Mouse (Mus musculus): ENCODE results near the gene Dok3. TPM values are rescaled to one million over a fixed set of nuclear protein-coding genes. Genes with fewer than 3 reads are reported as not detected.
"Not testable (repeated sequence)": the region's sequence is repeated elsewhere in the genome, so short reads cannot be mapped to it uniquely, and the experiment has no call there.

Dok3 gene
- 1 to 10 TPM; 2.6 to 4.7 TPM for total RNA-seq (2021)
- long read RNA-seq, experiment 1, partial matches to known transcripts: 3 of 6 reads
- long read RNA-seq, experiment 1, other reads (novel, unspliced or antisense): 2 of 6 reads
- long read RNA-seq, experiment 2, partial matches to known transcripts: 1 of 3 reads
- long read RNA-seq, experiment 2, other reads (novel, unspliced or antisense): 1 of 3 reads

GRCm38 (mm10) chr13:55529198-55529915, at the start of gene Dok3:
TSS of gene Dok3 (minus strand) at chr13:55529296.
- no peak for DNase-seq (ENCODE audit: low spot score in 2 of 2)

DNA sequence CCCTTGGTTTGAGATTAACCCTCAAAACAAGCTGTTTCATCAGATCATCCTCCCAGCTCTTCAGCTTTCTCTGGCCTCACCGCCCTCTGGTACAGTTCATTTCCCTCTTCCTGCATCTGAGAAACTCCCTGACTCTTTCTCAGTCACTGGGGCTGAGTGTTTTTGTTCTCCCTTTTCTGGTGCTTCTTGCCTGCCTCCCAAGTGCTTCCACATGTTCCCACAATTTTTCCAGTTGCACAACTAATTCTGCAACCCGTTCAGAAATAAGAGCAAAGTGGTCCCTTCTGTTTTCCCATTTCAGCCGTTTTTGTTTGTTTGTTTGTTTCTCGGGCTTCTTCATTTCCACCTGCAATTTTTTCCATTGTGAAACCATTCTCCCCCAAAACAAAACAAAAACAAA, 49.0 kb upstream of the Dok3 start:
- DNase-seq (ENCODE audit: low spot score in 2 of 2): no peak

DNA sequence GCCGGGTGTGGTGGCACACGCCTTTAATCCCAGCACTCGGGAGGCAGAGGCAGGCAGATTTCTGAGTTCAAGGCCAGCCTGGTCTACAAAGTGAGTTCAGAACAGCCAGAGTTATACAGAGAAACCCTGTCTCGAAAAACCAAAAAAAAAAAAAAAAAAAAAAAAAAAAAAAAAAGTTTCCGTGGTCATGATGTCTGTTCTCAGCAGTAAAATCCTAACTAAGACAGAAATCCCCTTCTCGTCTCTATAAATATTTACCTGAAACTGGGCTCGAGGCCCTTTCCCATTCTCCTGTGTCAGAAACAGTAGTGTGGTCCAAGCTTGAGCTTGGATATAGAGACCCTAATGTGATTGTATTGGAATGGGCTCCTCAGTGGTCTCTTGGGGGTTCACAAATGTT, 47.8 kb upstream of the Dok3 start:
- DNase-seq (ENCODE audit: low spot score in 2 of 2): not testable (repeated sequence)

DNA sequence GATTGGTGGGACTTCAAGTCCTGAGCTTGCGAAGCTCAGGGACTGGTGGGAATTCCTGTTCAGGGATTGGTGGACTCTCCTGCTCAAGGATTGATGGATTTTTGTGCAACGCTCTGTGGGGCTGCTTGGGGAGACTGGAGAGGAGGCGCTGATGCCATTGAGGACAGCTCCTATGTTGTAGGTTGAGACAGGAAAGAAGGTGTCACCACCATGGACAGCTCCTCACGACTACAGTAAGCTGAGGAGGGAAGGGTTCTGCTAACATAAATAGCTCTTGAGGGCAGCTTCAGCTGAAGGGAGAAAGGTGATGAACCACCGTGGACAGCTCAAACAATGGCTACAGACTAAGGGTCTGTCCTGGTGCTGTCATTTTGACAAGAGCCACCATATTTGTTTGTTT, 46.8 kb upstream of the Dok3 start:
- no peak for DNase-seq (ENCODE audit: low spot score in 2 of 2)

DNA sequence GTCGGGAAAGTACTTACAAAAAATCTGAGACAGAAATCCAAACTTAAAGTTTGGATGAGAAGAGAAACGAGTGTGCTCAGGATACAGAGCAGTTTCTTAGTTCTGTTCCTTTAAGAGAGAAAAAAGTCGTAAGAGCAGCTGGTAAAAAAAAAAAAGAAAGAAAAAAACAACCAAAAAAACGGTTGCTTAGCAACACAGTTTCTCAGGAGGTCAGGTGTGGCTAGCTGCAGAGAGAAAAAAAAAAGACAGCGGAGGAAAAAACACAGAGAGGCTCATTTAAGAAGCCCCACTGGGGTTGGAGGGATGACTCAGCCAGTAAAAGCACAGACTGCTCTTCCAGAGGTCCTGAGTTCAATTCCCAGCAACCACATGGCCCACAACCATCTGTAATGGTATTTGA, 45.2 kb upstream of the Dok3 start:
- no peak for DNase-seq (ENCODE audit: low spot score in 2 of 2)

- no peak for DNase-seq (ENCODE audit: low spot score in 2 of 2)
Measured at GRCm38 (mm10) chr13:55573432-55573831, 44.3 kb upstream of the Dok3 start, which contains the start of gene Tmed9. TSS of gene Tmed9 (plus strand) at chr13:55573732.

DNA sequence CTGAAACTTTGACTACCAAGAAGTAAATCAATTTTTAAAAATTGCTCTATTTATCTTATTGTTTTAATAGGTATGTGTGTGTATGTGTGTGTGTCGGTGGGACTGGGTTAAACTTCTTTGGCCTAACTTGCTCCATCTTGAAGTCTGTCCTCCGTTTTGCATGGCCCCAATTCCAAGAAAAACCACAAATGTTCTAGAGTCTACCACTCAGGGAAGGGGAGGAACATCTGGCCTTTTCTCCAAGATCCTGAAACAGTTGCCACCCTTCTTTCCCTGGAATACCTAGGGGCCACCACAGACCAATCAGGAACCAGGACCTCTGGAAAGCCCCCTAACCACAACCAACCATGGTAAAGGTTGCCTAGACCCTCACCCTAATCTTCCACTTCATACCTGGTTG, 42.9 kb upstream of the Dok3 start:
- DNase-seq (ENCODE audit: low spot score in 2 of 2): no peak

GRCm38 (mm10) chr13:55571027-55571751, 42.1 kb upstream of the Dok3 start, which contains the start of gene Fam193b:
TSS of gene Fam193b (minus strand) at chr13:55571120.
- peak; percentile 92 to 93 for DNase-seq (ENCODE audit: low spot score in 2 of 2)

DNA sequence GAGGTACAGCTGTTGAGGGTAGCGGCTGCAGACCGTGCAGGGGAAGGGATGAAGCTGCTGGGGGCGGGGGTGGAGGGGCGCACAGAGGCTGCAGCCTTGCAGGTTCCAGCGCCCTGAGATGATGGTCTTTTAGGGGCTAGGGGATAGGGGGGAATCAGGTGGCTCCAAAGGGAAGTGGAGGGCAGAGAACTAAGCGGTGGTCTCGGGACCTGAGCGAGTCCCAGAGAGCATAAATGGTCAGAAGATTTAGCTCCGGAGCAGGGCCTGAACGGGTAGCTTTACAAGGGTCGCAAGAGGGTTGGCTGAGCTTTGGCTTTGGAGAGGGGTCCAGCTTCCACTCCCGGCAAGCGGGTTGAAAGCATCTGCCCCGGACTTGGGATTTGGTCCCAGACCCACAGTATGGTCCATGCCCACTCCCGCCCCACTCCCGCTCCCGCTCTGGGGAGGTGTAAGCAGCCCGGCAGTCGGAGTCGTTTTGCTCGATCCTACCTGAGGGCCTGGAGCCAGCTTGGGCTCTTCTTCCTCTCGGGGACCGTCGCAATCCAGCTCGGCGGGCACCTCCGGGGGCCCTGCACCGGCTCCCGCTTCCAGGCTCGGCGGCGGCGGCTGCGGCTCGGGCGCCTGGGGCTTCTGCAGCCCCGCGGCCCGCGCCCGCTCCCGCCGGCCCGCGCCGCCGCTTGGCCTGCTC, 41.3 kb upstream of the Dok3 start:
- peak; percentile 14 to 16 for DNase-seq (ENCODE audit: low spot score in 2 of 2)

GRCm38 (mm10) chr13:55569726-55570285, 40.7 kb upstream of the Dok3 start:
- peak in 1 of 2 experiments; percentile 11 for DNase-seq (ENCODE audit: low spot score in 2 of 2)

DNA sequence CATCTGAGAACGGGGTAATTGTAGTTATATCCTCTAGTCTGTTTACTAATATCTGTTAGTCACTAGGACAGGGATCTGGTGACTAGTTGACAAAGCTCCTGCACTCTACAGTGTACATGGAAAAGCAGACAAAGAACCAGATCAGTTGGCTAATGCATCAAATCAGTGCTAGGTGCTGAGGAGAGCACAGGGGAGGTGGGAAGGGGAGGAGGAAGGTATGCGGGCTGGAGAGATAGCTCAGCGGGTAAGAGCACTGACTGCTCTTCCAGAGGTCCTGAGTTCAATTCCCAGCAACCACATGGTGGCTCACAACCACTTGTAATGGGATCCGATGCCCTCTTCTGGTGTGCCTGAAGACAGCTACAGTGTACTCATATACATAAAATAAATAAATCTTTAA, 39.4 kb upstream of the Dok3 start:
- DNase-seq (ENCODE audit: low spot score in 2 of 2): not testable (repeated sequence)

- no peak for DNase-seq (ENCODE audit: low spot score in 2 of 2)
Measured at GRCm38 (mm10) chr13:55567949-55568348, 38.9 kb upstream of the Dok3 start.

DNA sequence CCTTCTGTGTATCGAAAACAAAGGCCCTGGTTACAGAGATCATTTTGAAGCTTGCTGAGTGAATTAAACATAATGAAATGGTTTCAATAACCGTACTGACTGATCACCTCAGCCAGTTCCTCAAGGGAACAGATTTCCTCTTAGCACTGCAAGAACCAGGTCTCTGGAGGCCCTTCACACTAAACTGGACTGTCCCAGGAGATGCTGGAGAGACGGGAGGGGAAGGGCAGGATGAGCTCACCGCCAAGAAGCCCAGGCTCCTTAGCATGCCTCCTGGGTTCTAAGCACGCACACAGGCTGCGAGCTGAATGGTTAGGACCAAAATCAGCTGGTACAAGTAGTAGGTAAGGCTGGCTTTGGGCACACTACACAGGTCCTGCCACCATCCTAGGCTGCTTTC, 37.9 kb upstream of the Dok3 start:
- no peak for DNase-seq (ENCODE audit: low spot score in 2 of 2)

- no peak for DNase-seq (ENCODE audit: low spot score in 2 of 2)
Measured at GRCm38 (mm10) chr13:55563266-55563879, 34.3 kb upstream of the Dok3 start.

DNA sequence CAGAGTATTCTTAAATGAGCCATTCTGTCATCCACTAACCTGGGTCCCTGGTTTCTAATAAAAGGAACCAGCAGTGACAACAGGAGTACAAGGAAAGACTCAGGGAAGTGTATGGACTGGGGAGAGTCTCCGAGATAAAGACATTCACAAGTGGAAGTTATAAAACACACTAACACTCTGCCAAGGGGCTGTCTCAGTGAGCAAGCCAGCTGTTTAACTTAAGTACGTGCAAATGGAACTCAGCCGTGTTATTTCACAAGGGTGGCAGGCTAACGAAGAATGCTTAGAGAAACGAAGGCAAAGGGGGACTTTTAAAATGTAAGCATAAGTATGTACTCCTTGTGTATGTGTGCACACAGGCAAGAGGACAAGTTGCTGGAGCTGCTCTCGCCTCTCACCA, 28.4 kb upstream of the Dok3 start:
- DNase-seq (ENCODE audit: low spot score in 2 of 2): no peak

DNA sequence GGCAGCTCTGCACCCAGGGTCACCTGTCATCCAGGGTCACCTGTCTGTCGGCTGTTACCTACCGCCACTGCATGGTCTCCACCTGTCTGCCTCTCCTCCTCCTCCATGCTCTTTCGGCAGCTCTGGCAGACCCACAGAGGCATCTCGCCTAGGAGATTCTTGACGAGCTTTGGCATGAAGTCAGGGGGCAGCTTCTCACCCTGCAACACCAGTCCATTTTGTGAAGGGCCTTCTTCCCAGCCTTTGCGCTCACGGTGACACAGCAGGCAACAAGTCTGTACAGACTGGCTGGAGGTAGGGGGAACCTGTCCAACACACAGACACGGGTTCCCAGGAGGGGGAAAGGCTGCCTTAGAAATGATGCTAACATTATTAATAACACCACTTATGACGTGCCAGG, 26.8 kb upstream of the Dok3 start:
- DNase-seq (ENCODE audit: low spot score in 2 of 2): no peak

GRCm38 (mm10) chr13:55549061-55549460, 20.0 kb upstream of the Dok3 start:
- no peak for DNase-seq (ENCODE audit: low spot score in 2 of 2)

GRCm38 (mm10) chr13:55548426-55548825, 19.3 kb upstream of the Dok3 start:
- DNase-seq (ENCODE audit: low spot score in 2 of 2): no peak

GRCm38 (mm10) chr13:55547916-55548315, 18.8 kb upstream of the Dok3 start:
- DNase-seq (ENCODE audit: low spot score in 2 of 2): no peak

GRCm38 (mm10) chr13:55544792-55545191, 15.7 kb upstream of the Dok3 start:
- no peak for DNase-seq (ENCODE audit: low spot score in 2 of 2)

DNA sequence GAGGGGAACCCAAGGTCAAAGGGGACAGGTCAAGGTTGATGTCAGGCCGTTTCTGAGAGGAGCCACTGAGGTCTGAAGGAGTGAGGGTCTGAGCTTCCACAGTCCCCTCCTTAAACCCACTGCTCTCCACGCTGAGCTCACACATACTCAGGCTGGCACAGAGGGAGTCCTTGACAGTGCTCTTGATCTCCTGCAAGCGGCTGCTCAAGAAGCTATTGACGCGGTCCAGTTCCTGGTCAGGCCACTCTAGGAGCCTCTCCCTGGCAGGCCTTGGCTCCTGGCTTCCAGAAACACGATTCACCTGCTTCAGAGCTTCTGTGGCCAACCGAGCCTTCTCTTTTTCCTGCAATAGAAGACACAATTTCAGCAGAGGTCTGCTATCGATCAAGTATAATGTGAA, 14.4 kb upstream of the Dok3 start:
- DNase-seq (ENCODE audit: low spot score in 2 of 2): no peak
